Mouse (Mus musculus): Measurements from ENCODE around the gene Mccc2. TPM values are rescaled to one million over a fixed set of nuclear protein-coding genes. Genes with fewer than 3 reads are reported as not detected.

Gene Mccc2
- polyA plus RNA-seq, 2 experiments, result 6.9 to 14.7 TPM

GRCm38 (mm10) chr13:100015937-100016336, 498 bp upstream of the Mccc2 start:
- peaks cover 9 to 13% of the 10 kb centered on the region in 2 experiments; a peak in 3 of 4 replicates for H3K4me1 ChIP-seq (replicated peaks; ENCODE audit: control insufficient read depth in 2 of 2, insufficient read depth in 2 of 2, low read length in 1 of 2)
- H3K9ac ChIP-seq (replicated peaks), result peak overlapping the region; percentile 53
- no peaks in the 10 kb centered on the region for H3K9me3 ChIP-seq (ENCODE audit: control insufficient read depth, low read length)
- 12% methylated on average over 8 of the region's 8 CpGs for WGBS (ENCODE audit: insufficient replicate concordance)
- DNase-seq (ENCODE audit: low read depth in 3 of 3, low spot score in 3 of 3) (no peak), ATAC-seq (ENCODE audit: insufficient read depth) (peak; percentile 12)
- peak overlapping the region; percentile 38 to 69 for H3K4me3 ChIP-seq (ENCODE audit: insufficient read depth in 1 of 2, low read depth in 2 of 2, low read length in 2 of 2)
- TF ChIP-seq EP300 (IDR thresholded peaks at IDR 0.05; ENCODE audit: low read depth) (no peak), CTCF (IDR thresholded peaks at IDR 0.05; ENCODE audit: low read depth) (no peak)
- H3K4me2 ChIP-seq (ENCODE audit: low read depth), result peak overlapping the region; percentile 90
- no peaks in the 10 kb centered on the region for H3K27me3 ChIP-seq (ENCODE audit: control insufficient read depth, insufficient read depth, low read length)
- peak overlapping the region; percentile 22; the same call in 1 of the 2 replicates for H3K27ac ChIP-seq
- peaks cover 6% of the 10 kb centered on the region for H3K36me3 ChIP-seq (replicated peaks; ENCODE audit: control insufficient read depth, insufficient read depth, low read depth)

DNA sequence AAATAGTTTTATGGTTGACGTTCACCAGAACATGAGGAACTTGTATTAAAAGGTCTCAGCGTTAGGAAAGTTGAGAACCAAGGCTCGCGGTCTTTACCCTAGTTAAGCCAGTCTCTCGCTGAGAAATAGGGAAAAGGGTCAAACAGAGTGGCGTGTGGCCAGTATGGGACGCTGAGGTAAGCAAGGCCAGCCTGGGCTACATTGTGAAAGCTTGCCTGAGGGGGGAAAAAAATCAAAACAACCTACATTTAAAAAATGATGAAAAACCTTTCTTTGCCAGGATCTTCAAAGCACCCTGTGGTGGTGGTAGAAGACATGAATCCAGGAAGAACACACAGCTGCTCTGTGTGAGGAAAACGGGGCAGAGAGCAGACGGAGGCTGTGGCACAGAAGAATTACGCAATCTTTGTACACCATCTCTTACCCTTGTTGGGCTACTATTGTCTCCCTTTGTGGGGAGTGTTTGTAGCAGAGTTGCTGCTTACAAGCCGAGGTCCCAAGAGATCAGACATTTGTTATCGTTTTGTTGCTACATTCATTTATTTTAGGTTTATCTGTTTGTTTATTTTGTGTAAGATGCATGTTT, 9.4 kb downstream of the Mccc2 start:
- no peak overlapping the region for H3K27ac ChIP-seq
- no peaks in the 10 kb centered on the region for H3K9me3 ChIP-seq (ENCODE audit: control insufficient read depth, low read length)
- TF ChIP-seq EP300 (IDR thresholded peaks at IDR 0.05; ENCODE audit: low read depth), result no peak
- TF ChIP-seq CTCF (IDR thresholded peaks at IDR 0.05; ENCODE audit: low read depth), result no peak
- no peak overlapping the region for H3K4me2 ChIP-seq (ENCODE audit: low read depth)
- ATAC-seq (ENCODE audit: insufficient read depth) (no peak), DNase-seq (ENCODE audit: low read depth in 3 of 3, low spot score in 3 of 3) (no peak)
- 69% methylated on average over 12 of the region's 12 CpGs for WGBS (ENCODE audit: insufficient replicate concordance)
- H3K27me3 ChIP-seq (ENCODE audit: control insufficient read depth, insufficient read depth, low read length), result no peaks in the 10 kb centered on the region
- H3K4me1 ChIP-seq (replicated peaks; ENCODE audit: control insufficient read depth in 2 of 2, insufficient read depth in 2 of 2, low read length in 1 of 2), result no peaks in the 10 kb centered on the region
- no peak overlapping the region for H3K9ac ChIP-seq (replicated peaks)
- no peaks in the 10 kb centered on the region for H3K36me3 ChIP-seq (replicated peaks; ENCODE audit: control insufficient read depth, insufficient read depth, low read depth)
- no peak overlapping the region for H3K4me3 ChIP-seq (ENCODE audit: insufficient read depth in 1 of 2, low read depth in 2 of 2, low read length in 2 of 2)

DNA sequence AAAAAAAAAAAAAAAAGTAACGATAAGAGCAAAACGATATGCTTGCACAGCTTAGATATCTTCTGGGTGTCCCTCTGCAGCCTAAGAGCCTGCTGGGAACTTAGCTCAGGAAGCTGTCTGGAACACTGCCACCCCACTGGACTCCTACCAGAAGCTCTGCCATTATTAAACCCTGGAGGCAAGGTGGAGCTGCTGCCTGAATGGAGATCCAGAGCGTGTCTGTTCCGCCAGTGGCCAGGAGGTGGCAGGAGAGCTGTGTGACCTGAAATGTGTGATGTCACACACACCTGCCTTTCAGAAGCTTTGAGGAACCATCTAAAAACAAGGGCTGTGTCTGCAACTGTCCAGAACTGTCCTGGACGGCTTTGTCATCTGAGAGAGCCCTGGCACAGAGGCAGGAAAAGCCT, 13.6 kb downstream of the Mccc2 start:
- H3K27ac ChIP-seq, result no peak overlapping the region
- H3K4me2 ChIP-seq (ENCODE audit: low read depth), result no peak overlapping the region
- H3K9me3 ChIP-seq (ENCODE audit: control insufficient read depth, low read length), result no peaks in the 10 kb centered on the region
- no peak overlapping the region for H3K4me3 ChIP-seq (ENCODE audit: insufficient read depth in 1 of 2, low read depth in 2 of 2, low read length in 2 of 2)
- no peak for TF ChIP-seq EP300 (IDR thresholded peaks at IDR 0.05; ENCODE audit: low read depth)
- peak; percentile 90 for TF ChIP-seq CTCF (IDR thresholded peaks at IDR 0.05; ENCODE audit: low read depth)
- DNase-seq (ENCODE audit: low read depth in 3 of 3, low spot score in 3 of 3), result peak; percentile 26 to 42 (median 39)
- no peaks in the 10 kb centered on the region for H3K36me3 ChIP-seq (replicated peaks; ENCODE audit: control insufficient read depth, insufficient read depth, low read depth)
- no peak overlapping the region for H3K9ac ChIP-seq (replicated peaks)
- WGBS (ENCODE audit: insufficient replicate concordance), result 33% methylated on average over 5 of the region's 5 CpGs
- no peaks in the 10 kb centered on the region for H3K4me1 ChIP-seq (replicated peaks; ENCODE audit: control insufficient read depth in 2 of 2, insufficient read depth in 2 of 2, low read length in 1 of 2)
- ATAC-seq (ENCODE audit: insufficient read depth), result peak; percentile 35; the same call in 1 of the 2 replicates
- H3K27me3 ChIP-seq (ENCODE audit: control insufficient read depth, insufficient read depth, low read length), result no peaks in the 10 kb centered on the region

- no peak overlapping the region for H3K27ac ChIP-seq
- TF ChIP-seq CTCF (IDR thresholded peaks at IDR 0.05; ENCODE audit: low read depth) (no peak), EP300 (IDR thresholded peaks at IDR 0.05; ENCODE audit: low read depth) (no peak)
- no peak overlapping the region for H3K9ac ChIP-seq (replicated peaks)
- ATAC-seq (ENCODE audit: insufficient read depth), result no peak
- no peak for DNase-seq (ENCODE audit: low read depth in 3 of 3, low spot score in 3 of 3)
- H3K4me1 ChIP-seq (replicated peaks; ENCODE audit: control insufficient read depth in 2 of 2, insufficient read depth in 2 of 2, low read length in 1 of 2), result no peaks in the 10 kb centered on the region
- H3K4me3 ChIP-seq (ENCODE audit: insufficient read depth in 1 of 2, low read depth in 2 of 2, low read length in 2 of 2), result no peak overlapping the region
- no peaks in the 10 kb centered on the region for H3K9me3 ChIP-seq (ENCODE audit: control insufficient read depth, low read length)
- no peaks in the 10 kb centered on the region for H3K27me3 ChIP-seq (ENCODE audit: control insufficient read depth, insufficient read depth, low read length)
- 70% methylated on average over 3 of the region's 3 CpGs for WGBS (ENCODE audit: insufficient replicate concordance)
- no peak overlapping the region for H3K4me2 ChIP-seq (ENCODE audit: low read depth)
- H3K36me3 ChIP-seq (replicated peaks; ENCODE audit: control insufficient read depth, insufficient read depth, low read depth), result no peaks in the 10 kb centered on the region
These were observed 16.4 kb downstream of the Mccc2 start for GRCm38 (mm10) chr13:99999078-99999477.

GRCm38 (mm10) chr13:99998099-99998498, 17.3 kb downstream of the Mccc2 start:
- no peaks in the 10 kb centered on the region for H3K4me1 ChIP-seq (replicated peaks; ENCODE audit: control insufficient read depth in 2 of 2, insufficient read depth in 2 of 2, low read length in 1 of 2)
- no peak overlapping the region for H3K9ac ChIP-seq (replicated peaks)
- no peaks in the 10 kb centered on the region for H3K36me3 ChIP-seq (replicated peaks; ENCODE audit: control insufficient read depth, insufficient read depth, low read depth)
- H3K4me3 ChIP-seq (ENCODE audit: insufficient read depth in 1 of 2, low read depth in 2 of 2, low read length in 2 of 2), result no peak overlapping the region
- no peak for DNase-seq (ENCODE audit: low read depth in 3 of 3, low spot score in 3 of 3)
- H3K27ac ChIP-seq, result no peak overlapping the region
- no peaks in the 10 kb centered on the region for H3K27me3 ChIP-seq (ENCODE audit: control insufficient read depth, insufficient read depth, low read length)
- TF ChIP-seq CTCF (IDR thresholded peaks at IDR 0.05; ENCODE audit: low read depth) (no peak; the same call in 1 of the 2 replicates), EP300 (IDR thresholded peaks at IDR 0.05; ENCODE audit: low read depth) (no peak)
- H3K9me3 ChIP-seq (ENCODE audit: control insufficient read depth, low read length), result no peaks in the 10 kb centered on the region
- H3K4me2 ChIP-seq (ENCODE audit: low read depth), result no peak overlapping the region
- no peak for ATAC-seq (ENCODE audit: insufficient read depth)
- 58% methylated on average over 3 of the region's 3 CpGs for WGBS (ENCODE audit: insufficient replicate concordance)

Data from liver, embryonic 14.5 days (tissue).